Mouse (Mus musculus) layer of hippocampus, postnatal 10 days (tissue): ENCODE results near the gene Tsga10ip. TPM values are rescaled to one million over a fixed set of nuclear protein-coding genes. Genes with fewer than 3 reads are reported as not detected.

Source experiments
- DNase-seq, 2 experiments: peaks; one replicate each; pipeline ENCODE4 v3.0.0; 2021; ENCODE audit warnings: low spot score in 2 of 2
- long read RNA-seq: library from polyadenylated mRNA; stranded (forward); transcript quantifications from one replicate; pipeline ENCODE4 v2.0.0, GENCODE M21; 2023
- total RNA-seq, 2 experiments: library from RNA; stranded (reverse); gene quantifications; 2 replicates each; pipeline ENCODE4 v1.2.3; 2021

Tsga10ip gene
- total RNA-seq: under 1 TPM in 1 of 2 experiments, not detected in 1; 0.85 TPM
- long read RNA-seq: 0 reads

DNA sequence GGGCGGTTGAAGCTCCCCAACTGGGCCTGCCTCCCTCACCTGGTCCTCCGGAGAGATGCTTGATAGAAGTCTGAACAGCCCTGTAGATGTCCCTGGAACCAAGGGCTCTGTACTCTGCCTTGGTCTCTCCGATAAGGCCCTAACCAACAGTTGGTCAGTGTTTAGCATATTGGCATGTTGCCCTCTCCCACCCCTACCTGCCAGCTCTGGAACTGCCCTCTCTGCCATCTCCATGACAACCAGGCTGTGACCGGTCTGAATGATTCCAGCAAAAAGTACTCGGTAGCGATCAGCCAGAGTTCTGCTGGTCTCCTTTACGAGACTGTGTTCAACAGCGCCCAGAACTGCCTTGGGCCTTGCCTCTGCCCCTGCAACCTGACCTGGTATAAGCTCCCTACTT, at the start of gene Tsga10ip:
Gene Tsga10ip (minus strand): TSS at position 234 of the 400 bp plus-strand sequence.
- DNase-seq: no peak

DNA sequence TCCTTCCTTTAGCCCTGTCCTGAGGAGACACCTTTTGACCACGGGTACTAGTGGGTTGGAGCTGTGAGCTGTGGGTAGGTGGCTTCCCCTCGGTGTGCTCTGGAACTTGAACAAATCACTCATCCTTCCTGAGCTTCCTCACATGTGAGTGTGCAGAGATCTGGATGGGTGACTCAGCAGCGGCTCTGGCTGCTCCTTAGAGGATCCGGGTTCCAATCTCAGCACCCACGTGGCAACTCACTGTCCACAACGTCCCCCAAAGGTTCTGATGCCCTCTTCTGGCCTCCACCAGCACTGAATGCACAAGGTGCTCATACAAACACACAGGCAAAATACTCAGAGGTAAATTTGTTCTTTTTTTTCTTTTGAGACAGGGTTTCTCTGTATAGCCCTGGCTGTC, 49.4 kb upstream of the Tsga10ip start:
- no peak for DNase-seq

DNA sequence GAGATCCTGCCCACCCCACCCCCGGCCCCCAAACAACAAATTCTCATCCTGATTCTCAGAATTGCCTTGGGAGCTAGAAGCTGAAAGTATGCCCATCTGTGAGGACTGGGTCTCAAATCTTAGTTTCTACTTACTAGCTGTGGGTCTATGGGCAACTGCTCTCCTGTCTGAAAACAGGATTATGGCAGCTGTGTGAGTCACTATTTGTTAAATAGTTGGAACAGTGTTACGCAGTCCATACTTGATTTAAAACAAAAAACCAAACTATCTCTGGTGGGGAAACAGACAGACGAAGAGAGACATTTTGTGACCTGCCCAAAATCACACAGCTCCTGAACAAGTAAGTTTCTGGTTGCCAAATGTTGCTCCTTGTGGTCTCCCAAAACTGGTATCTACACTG, 47.3 kb upstream of the Tsga10ip start:
- no peak for DNase-seq

DNA sequence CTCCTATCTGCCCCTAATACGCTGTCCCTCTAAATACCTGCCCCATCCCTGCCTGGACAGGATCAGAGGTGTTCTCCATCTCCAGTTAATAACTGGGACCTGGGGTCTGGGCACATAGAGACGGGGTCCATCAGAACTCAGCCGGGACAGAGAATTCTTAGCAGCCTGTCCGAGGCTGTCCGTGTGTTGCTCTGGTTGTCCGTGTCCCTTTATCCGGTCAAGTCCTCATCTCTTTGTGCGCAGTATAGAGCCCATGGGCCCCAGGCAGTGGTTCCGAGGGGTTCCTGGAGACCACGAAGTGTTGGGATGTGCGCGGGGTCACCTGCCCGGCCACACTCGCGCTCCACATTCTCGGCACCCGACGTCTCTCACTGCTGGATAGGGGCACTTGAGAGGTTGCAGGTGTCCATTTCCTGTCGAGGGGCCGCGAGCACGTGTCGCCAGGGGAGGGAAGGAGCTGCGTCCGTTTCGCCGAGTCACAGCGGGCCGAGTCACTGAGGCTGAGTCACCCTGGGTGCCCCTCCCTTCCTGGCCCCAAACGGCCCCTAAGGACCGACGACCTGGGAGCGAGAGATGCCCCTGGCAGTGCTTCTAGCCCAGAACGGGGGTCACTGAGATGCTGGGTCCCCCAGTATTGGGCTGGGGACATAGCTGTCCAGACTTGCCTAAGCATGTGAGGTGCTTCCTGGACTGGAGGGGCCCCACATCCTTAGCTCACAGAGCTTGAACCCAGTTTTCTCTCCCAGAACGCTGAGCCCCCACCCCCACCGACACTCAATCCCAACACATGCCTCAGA, 46.2 kb upstream of the Tsga10ip start:
- DNase-seq: no peak

DNA sequence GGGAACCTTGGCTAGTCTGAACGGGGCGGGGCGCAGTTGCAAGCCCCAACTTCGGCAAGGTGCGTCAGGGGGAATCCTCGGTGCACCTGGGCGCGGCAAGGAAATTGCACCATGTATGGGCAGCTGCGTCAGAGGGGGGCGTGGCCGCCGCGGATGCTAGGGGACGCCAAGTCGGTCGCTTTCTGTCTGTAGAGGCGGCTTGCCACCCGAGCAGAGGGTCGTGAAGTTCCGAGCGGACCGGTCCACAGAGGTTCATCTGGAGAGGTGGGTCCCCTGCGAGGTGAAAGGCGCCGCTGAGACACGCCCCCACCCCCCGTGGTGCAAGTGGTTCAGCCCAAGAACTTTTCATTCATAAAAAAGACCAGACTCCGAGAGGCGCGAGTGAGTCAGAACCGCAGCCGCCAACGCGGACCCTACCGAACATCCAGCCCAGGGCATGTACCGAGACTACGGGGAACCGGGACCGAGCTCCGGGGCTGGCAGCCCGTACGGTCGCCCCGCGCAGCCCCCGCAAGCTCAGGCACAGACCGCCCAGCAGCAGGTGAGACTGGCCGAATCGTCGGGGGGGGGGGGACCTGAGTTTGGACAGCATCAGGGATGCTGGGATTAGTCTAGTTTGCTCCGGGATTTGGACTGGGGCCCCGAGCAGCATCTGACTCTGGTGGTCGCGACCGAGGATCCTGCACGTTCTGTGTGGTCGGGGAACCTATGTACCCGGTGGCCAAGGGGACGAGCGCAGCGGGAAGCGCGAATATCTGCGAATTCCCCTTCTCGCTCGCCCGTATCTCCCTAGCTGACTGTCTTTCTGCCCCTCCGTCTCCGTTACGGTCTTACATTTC, 45.4 kb upstream of the Tsga10ip start, which contains the start of gene Fosl1:
Gene Fosl1 (plus strand): TSS at position 33 of the 839 bp plus-strand sequence.
- peak; percentile 60 to 67 for DNase-seq

DNA sequence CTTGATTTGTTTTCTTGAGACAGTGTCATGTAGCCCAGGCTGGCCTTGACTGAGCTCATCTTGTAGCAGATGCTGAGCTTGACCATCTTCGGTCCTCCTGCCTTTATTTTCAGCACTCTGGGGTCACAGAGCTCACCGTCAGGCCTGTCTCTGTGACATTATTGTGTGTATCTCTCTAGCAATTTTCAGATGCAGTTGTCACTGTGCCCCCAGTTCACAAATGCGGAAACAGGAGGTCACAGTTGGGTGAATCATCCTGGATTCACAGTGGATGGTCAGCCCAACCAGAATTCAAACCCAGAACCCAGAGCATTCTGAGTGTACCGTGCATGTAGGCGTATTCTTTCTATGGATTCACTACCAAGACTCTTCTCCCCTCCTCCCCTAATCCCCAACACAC, 43.4 kb upstream of the Tsga10ip start:
- no peak for DNase-seq

DNA sequence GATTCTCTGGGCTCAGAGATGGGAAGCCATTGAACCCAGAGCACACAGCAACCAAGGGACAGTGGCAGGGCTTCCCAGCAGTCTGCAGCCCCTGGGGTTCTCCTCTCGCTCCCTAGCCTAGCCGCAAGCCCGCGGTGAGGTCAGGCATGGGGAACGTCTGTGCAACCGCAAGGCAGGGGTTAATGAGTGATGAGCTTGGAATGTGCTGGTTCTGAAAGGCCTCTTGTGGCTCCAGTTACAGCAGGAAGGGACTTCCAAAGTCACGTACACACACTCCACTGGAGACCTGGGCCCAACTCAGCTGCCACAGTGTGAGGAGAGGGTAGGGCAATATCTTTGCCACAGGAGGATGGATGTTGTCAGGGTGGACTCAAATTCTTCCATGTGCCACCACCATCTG, 42.6 kb upstream of the Tsga10ip start:
- DNase-seq: no peak

DNA sequence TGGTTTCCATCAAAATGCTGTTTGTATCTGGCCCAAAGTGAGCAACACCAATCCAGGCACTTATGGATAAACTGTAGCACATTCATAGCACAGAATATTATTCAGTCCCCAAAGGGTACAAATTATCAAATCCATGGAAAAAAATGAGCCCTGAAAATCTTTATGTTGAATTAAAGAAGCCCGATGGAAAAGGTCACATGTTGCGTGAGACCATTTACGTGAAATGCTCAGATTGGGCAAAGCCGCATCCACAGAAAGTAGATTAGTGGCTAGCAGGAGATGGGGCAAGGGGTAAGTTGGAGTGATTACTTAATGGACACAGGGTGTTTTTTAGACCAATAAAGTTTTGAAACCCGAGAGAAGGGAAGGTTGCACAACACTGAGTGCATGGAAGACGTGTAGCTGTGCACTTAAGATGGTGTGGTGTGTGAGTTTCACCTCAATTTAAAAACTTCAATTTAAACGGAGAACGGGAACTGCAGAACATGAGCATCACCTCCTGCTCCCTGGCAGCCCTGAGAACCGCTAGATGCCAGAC, 42.1 kb upstream of the Tsga10ip start:
- DNase-seq: no peak

DNA sequence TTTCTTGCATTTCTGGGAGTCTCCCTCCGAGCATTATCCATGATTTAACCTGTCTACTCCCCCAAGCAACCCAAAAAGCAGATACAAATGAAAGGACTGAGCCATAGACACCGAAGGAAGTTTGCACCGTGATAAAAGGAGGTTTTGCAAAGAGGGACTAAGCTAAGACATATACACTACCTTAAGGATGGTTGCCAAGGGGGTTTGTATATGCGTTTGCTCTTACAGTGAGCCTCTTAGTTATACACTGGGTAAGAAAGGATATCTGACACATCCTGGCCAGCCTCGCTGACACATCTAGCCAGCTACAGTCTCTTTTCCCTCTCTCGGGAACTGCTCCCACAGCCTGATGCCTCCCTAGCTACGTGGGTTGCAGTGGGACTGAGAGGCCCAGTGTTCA, 31.6 kb upstream of the Tsga10ip start:
- no peak for DNase-seq

DNA sequence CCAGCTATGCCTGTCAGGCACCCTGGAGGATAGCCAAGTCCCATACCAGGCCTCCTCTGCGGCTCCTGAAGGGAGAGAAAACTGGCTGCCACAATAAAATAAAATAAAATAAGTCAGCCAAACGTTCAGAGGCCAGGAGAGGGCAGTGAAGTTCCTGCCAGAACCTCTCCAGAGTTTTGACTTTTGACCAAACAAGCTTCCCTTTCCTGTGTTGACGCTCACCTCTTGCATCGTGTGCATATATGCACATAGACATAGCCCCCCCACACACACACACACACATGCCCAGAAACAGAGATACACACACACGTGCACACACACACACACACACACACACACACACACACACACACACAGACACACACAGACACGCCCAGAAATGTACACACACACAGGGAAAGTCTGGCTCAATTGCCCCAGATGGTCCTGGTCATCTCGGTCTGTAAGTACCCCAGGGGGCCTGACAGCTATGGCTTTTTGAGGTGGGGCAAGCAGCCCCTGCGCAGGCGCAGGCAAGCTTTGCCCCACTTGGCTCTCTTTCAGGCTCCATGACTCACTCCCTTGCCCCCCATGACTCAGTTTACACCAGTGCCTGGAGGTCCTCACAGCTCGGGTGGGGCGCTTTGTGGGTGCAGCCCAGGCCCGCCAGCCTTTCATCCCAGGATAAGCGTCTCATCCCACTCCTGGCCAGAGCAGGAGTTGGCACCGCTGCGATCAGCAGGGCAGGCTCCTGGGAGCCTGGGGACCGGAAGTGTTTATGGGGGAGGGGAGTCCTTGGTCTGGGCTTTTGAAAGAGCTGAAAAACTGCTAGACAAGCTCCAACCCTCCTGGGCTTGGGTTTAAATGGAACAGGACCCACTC, 30.9 kb upstream of the Tsga10ip start:
- DNase-seq: no peak

DNA sequence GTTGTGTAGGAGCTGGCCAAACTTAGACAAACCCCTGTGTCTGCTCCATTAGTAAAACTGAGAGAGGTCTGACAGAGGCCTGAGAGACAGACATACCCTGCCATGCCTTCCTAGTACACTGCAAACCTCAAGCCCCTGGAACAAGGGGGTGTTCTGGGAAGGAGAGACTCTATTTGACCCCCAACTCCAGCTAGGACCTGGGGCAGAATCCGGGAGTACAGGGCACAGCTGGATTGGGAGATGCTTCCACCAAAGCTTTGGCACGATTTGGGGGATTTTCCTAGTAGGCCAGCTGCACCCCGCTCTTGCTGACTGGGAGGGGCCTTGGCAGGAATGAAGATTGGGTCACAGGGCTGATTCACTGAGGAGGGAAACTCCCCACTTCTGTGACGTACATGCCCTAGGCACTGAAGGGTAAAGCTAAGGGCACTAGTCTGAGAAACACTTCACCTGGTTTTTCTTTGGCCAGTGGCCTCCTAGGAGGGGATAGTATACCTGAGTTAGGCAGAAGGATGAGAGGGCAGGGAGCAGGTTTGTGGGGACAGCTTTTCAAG, 29.7 kb upstream of the Tsga10ip start:
- DNase-seq: no peak

DNA sequence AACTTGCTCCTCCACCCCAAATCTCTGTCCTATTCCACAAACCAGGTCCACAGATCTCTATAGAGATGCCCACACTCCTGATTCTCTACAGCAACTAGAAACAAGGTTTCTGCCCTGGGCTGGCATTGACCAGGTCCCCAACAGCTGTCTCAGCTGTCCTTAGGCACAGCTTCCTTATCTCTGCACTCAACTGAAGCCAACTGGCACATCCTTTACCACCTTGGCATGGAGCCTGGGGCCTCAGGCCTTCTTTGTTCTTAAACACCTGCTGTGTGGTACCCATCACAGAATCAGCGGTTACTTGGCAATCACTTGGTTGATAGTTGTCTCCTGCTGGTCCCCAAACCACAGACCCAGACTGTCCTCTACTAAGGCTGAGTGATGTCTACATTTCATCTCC, 28.1 kb upstream of the Tsga10ip start:
- no peak for DNase-seq

DNA sequence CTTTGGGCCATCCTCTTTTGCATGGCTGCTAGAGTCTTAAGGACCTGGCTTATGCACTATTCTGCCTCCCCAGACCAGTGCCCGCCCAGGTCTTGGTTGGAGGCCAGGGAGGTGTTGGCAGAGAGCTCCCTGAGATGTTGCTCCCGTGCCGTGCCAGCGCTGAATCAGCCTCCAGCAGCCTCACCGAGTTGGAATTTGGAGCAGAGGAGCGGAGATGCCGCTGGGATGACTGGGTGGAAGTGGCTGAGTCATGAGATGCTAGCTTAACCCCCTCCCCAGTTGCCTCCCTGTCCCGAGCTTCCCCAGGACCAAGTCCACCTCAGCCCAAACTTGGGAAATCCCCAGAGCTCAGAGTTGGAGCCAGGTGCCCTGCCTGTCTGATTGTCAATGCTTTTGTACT, 27.5 kb upstream of the Tsga10ip start:
- no peak for DNase-seq

DNA sequence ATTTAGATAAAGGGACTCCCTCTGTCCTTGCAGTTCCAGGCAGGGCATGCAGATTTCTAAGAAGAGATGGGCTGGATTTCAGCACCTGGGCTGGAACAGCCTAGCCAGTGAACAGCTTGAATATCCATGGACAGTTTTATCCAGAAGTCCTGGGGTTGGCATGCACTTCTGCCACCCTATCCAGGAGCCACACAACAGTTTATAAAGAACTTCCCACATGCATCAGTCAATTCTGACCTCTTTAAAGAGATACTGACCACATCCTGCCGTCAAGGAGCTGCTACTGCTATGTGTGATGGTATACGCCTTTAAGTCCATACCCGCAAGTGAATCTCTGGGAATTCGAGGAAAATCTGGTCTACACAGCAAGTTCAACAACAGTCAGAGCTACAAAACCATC, 26.9 kb upstream of the Tsga10ip start:
- no peak for DNase-seq

DNA sequence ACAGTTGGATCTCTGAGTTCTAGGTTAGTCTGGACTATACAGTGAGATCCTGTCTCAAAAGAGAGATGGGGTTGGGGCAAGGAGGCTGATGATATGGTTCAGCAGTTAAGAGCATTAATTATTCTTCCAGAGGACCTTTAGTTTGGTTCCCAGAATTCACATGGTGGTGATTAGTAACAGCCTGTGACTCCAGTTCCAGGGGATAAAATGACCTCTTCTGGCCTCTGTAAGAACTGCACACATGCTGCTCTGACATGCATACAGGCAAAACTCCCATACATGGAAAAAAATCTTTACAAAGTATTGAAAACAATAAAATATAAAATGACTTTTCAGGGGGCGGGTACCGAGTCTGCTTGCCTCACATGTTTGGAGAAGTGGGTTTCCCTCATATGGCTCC, 25.8 kb upstream of the Tsga10ip start:
- DNase-seq: no peak

DNA sequence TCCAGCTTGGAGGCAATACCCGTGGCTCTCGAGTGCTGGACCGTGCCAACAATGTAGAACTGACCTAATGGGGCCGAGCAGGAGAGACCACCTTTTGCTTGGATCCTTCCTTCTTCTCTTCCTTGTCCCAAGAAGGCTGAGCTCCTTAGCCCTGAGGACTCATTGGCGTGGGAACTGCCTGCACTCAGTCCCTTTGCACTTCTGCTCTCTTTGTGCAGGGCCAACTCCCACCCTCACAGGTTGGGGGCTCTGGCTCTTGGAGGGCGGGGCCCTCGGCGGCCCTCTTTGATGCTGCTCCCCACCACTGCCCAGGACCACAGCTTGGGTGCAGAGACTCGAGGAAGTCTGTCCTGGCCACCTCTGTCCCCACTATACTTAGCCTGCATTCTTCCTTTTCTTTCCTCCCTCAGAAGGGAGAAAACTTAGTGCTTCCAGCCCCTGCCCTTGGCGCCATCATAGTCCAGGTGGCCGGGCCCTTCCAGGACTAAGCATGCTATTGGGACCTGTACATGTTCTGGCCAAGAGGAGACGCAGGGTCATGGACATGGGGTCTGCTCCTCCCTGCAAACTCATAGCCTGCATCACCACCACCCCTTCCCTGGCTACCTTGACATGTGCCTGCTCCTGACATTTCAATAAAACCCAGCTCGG, 24.4 kb upstream of the Tsga10ip start:
- DNase-seq: no peak

DNA sequence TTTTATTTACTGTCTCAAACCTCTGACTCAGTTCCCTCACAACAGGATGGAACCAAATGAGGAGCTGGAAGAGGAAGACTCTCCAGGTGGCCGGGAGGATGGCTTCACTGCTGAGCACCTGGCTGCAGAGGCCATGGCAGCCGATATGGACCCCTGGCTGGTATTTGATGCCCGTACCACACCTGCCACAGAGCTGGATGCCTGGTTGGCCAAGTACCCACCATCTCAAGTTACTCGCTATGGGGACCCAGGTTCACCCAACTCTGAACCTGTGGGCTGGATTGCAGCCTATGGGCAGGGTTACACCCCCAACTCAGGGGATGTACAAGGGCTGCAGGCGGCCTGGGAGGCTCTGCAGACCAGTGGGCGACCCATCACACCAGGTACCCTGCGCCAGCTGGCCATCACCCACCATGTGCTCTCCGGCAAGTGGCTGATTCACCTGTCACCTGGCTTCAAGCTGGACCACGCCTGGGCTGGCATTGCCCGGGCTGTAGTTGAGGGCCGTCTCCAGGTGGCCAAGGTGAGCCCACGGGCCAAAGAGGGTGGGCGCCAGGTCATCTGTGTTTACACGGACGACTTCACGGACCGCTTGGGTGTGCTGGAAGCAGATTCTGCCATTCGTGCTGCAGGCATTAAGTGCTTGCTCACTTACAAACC, 23.7 kb upstream of the Tsga10ip start:
- no peak for DNase-seq

DNA sequence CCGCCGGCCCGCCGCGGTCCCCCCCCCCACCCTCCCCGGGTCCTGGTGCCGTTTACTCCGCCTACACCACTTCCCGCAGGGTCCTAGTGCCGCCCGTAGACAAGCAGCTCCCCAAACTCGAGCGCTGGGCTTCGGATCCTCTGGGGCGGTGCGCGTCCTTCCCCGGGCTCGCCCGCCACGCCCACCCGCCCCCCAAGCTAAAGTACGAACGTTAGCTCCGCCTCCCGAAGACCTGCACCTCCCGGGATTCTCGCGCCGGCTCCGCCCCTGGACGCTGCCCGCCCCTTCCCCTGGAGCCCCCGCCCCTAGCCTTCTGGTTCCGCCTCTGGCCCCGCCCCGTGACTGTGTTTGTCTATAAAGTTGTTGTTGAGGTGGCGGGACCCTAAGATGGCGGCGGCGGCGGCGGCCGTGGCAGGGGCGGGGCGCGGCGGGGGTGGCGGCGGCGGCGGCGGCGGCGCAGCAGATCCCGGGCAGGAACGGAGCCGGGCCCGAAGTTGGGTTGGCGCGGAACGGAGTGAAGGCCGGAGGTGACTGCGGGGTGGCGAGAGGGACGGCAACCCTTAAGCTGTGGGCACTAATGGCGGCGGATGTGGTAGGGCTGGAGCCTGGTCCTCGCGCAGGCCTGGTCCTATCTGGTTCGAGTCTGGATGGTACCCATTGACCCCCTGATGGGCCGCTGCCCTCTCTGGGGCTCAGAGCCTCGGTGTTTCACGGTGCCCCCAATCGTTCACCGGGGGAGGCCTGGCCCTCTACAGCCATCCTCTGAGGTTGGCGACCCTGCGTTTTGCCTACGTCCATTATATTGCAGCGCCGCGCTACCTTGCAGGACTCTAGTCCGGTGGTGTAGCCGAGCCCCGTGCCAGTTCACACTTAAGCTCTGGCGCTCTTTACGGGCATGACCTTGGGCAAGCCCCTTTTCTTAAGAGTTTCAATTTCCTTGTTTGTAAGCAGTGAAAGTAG, 22.7 kb upstream of the Tsga10ip start, which contains the start of the genes Drap1 and AI837181:
Gene Drap1 (minus strand): TSS at position 198 of the 960 bp plus-strand sequence.
Gene AI837181 (plus strand): TSS at position 363 of the 960 bp plus-strand sequence.
- peak; percentile 91 to 96 for DNase-seq
